Mouse (Mus musculus) gastrocnemius, adult 2 months (tissue): Measurements from ENCODE around the gene Vdac1. TPM values are rescaled to one million over a fixed set of nuclear protein-coding genes. Genes with fewer than 3 reads are reported as not detected.
A peak's percentile ranks its signal among the peaks of the same experiment; 100 is the strongest.
"Not testable (repeated sequence)": the region's sequence is repeated elsewhere in the genome, so short reads cannot be mapped to it uniquely, and the experiment has no call there.

Experiments used
- DNase-seq: peaks from one replicate; pipeline ENCODE4 v3.0.0; 2022
- H3K27ac ChIP-seq: fragments of 200-600 bp; 2 replicates; pipeline ENCODE4 v1.8.1; 2022; ENCODE audit warnings: mild to moderate bottlenecking
- H3K4me3 ChIP-seq: fragments of 200-600 bp; 2 replicates; pipeline ENCODE4 v1.8.1; 2022; ENCODE audit warnings: mild to moderate bottlenecking, moderate library complexity
- CTCF ChIP-seq: fragments of 200-600 bp; IDR thresholded peaks from 2 replicates; pipeline ENCODE4 v1.8.1; 2022; ENCODE audit warnings: antibody characterized with exemption, mild to moderate bottlenecking, moderate library complexity
- intact Hi-C: fragments of 180-260 bp; cut with DNase I; formaldehyde crosslinking; loops from one replicate; pipeline ENCODE4 v1.15.1; 2025
- total RNA-seq, 2 experiments: library from RNA; stranded (reverse); gene quantifications; 2 replicates each; pipeline ENCODE4 v1.2.3; 2021

Gene Vdac1
- total RNA-seq, 2 experiments from 2014 or later, result 1,359 to 1,549 TPM

- intact Hi-C loops, result no loop called here
- Histone ChIP-seq H3K27ac (no peak overlapping the region), H3K4me3 (no peak overlapping the region)
- no peak for DNase-seq
- TF ChIP-seq CTCF, result no peak
Measured at GRCm38 (mm10) chr11:52388150-52388549, 27.5 kb downstream of the Vdac1 start.

GRCm38 (mm10) chr11:52388979-52389378, 28.3 kb downstream of the Vdac1 start:
- DNase-seq, H3K27ac ChIP-seq, H3K4me3 ChIP-seq, intact Hi-C loops: not testable (repeated sequence)

- intact Hi-C loops, result no loop called here
- TF ChIP-seq CTCF, result no peak
- DNase-seq, result no peak
- Histone ChIP-seq H3K27ac (no peak overlapping the region), H3K4me3 (no peak overlapping the region)
Measured at GRCm38 (mm10) chr11:52389933-52390332, 29.3 kb downstream of the Vdac1 start.

GRCm38 (mm10) chr11:52394494-52394893, 33.8 kb downstream of the Vdac1 start:
- no peak for TF ChIP-seq CTCF
- intact Hi-C loops, result no loop called here

GRCm38 (mm10) chr11:52395343-52395742, 34.7 kb downstream of the Vdac1 start:
- no peak for DNase-seq
- Histone ChIP-seq H3K27ac (peak overlapping the region; percentile 97), H3K4me3 (peak overlapping the region; percentile 97)
- intact Hi-C loops, result no loop called here
- TF ChIP-seq CTCF, result peak; percentile 23; the same call in 1 of the 2 replicates

More at GRCm38 (mm10) chr11:52394494-52394893, 33.8 kb downstream of the Vdac1 start:
- Histone ChIP-seq H3K4me3 (no peak overlapping the region), H3K27ac (no peak overlapping the region)
- no peak for DNase-seq

GRCm38 (mm10) chr11:52395940-52396596, 35.4 kb downstream of the Vdac1 start, which contains the start of gene 9530068E07Rik:
9530068E07Rik (plus strand) TSS chr11:52396428.
- Histone ChIP-seq H3K4me3 (peak within 1 kb of the TSS; percentile 97), H3K27ac (peak within 1 kb of the TSS; percentile 97)
- DNase-seq, result peak; percentile 94
- TF ChIP-seq CTCF, result no peak
- intact Hi-C loops, result no loop called here

- no peak for DNase-seq
- intact Hi-C loops, result no loop called here
- no peak for TF ChIP-seq CTCF
- Histone ChIP-seq H3K27ac (peak overlapping the region; percentile 97), H3K4me3 (peak overlapping the region; percentile 97)
Measured at GRCm38 (mm10) chr11:52396597-52397188, 36.0 kb downstream of the Vdac1 start.

- no peak for DNase-seq
- no peak; the same call in 1 of the 2 replicates for TF ChIP-seq CTCF
- Histone ChIP-seq H3K4me3 (peak overlapping the region; percentile 97), H3K27ac (peak overlapping the region; percentile 97; the same call in 1 of the 2 replicates)
- intact Hi-C loops, result no loop called here
Measured at GRCm38 (mm10) chr11:52397385-52397987, 36.8 kb downstream of the Vdac1 start.

GRCm38 (mm10) chr11:52401476-52401875, 40.8 kb downstream of the Vdac1 start:
- H3K27ac ChIP-seq, result no peak overlapping the region
- intact Hi-C loops, result no loop called here
- TF ChIP-seq CTCF, result no peak
- H3K4me3 ChIP-seq, result no peak overlapping the region
- no peak for DNase-seq

- no peak for TF ChIP-seq CTCF
- intact Hi-C loops, result no loop called here
- DNase-seq, result no peak
- Histone ChIP-seq H3K4me3 (no peak overlapping the region), H3K27ac (no peak overlapping the region)
Measured at GRCm38 (mm10) chr11:52402566-52402965, 41.9 kb downstream of the Vdac1 start.

- DNase-seq, result no peak
- H3K27ac ChIP-seq, result no peak overlapping the region
- intact Hi-C loops, result no loop called here
- TF ChIP-seq CTCF, result no peak
- H3K4me3 ChIP-seq, result no peak overlapping the region
Measured at GRCm38 (mm10) chr11:52404209-52404608, 43.5 kb downstream of the Vdac1 start.

- H3K27ac ChIP-seq, result no peak overlapping the region
- intact Hi-C loops, result no loop called here
- no peak for TF ChIP-seq CTCF
- no peak overlapping the region for H3K4me3 ChIP-seq
- no peak for DNase-seq
Measured at GRCm38 (mm10) chr11:52405196-52405688, 44.6 kb downstream of the Vdac1 start.

GRCm38 (mm10) chr11:52409316-52409715, 48.7 kb downstream of the Vdac1 start:
- H3K27ac ChIP-seq, result no peak overlapping the region
- no peak for DNase-seq
- intact Hi-C loops, result no loop called here
- H3K4me3 ChIP-seq, result no peak overlapping the region
- no peak for TF ChIP-seq CTCF
